Mouse (Mus musculus) bone marrow macrophage, adult 2 months (primary cell): ENCODE measurements at regions not wholly inside any gene's neighbourhood (a gene's known extent, or its start where the extent isn't known, plus 50 kb on each side); places are given as distances from the start of the nearest gene placed in this dataset.

ENCODE experiments used
- CTCF ChIP-seq: IDR thresholded peaks from 2 replicates; pipeline ENCODE4 v1.5.1; 2012; ENCODE audit warnings: low read depth, mild to moderate bottlenecking, low read length, moderate library complexity
- POLR2A ChIP-seq: IDR thresholded peaks from 2 replicates; pipeline ENCODE4 v1.6.1; 2012; ENCODE audit warnings: mild to moderate bottlenecking, low read depth, low read length, borderline replicate concordance

DNA sequence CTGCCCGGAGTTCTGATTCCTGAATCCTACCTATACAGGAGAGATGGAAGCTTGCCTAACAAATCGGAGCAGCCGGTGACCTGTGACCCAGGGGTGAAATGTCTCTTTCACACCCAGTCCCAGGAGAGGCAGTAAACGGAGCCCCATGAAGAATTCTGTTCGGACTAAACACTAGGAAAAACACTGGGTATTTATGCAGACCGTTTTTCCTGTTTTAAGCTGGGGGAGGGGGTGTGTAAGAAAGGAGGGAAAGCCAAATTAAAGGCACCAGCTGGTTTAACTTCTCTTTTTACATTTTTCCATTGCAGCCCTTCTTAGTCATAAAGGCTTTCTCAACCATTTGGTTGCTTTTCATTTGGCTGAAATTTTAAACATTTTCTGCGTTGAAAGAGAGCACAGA, 127.1 kb downstream of the Gm5426 start:
- no peak for TF ChIP-seq POLR2A
- no peak for TF ChIP-seq CTCF
